Mouse (Mus musculus) midbrain, embryonic 14.5 days (tissue): ENCODE measurements around the gene Txlng. TPM values are rescaled to one million over a fixed set of nuclear protein-coding genes. Genes with fewer than 3 reads are reported as not detected.
"Not testable (repeated sequence)": the region's sequence is repeated elsewhere in the genome, so short reads cannot be mapped to it uniquely, and the experiment has no call there.

Experiments
- ATAC-seq: fragments of 200-750 bp; cut with Nextera tagmentation; 2 replicates; pipeline ENCODE4 v1.8.0; 2017; ENCODE audit warnings: moderate number of reproducible peaks, moderate library complexity; ENCODE audit not compliant: low FRiP score, low TSS enrichment
- DNase-seq: peaks from one replicate; pipeline ENCODE4 v3.0.0-alpha.2; 2015
- H3K27ac ChIP-seq: fragments of 300-500 bp; sonication (generic); replicated peaks from 2 replicates; pipeline ENCODE4 v1.5.1; 2014; ENCODE audit warnings: mild to moderate bottlenecking, low read depth, low read length, moderate library complexity
- H3K27me3 ChIP-seq: fragments of 300-500 bp; sonication (generic); 2 replicates; pipeline ENCODE4 v1.6.1; 2014; ENCODE audit warnings: low read length, control low read depth, mixed read lengths; ENCODE audit not compliant: control insufficient read depth, insufficient read depth
- H3K36me3 ChIP-seq: fragments of 300-500 bp; sonication (generic); 2 replicates; pipeline ENCODE4 v1.6.1; 2014; ENCODE audit warnings: low read length, control low read depth; ENCODE audit not compliant: control insufficient read depth, insufficient read depth
- H3K4me1 ChIP-seq: fragments of 300-500 bp; sonication (generic); 2 replicates; pipeline ENCODE4 v1.6.1; 2014; ENCODE audit warnings: mild to moderate bottlenecking, antibody characterized with exemption, low read length, control low read depth; ENCODE audit not compliant: control insufficient read depth, insufficient read depth
- H3K4me2 ChIP-seq: fragments of 300-500 bp; sonication (generic); 2 replicates; pipeline ENCODE4 v1.6.1; 2014; ENCODE audit warnings: mild to moderate bottlenecking, low read length, moderate library complexity
- H3K4me3 ChIP-seq: fragments of 300-500 bp; sonication (generic); replicated peaks from 2 replicates; pipeline ENCODE4 v1.5.1; 2014; ENCODE audit warnings: low read depth, low read length
- H3K9ac ChIP-seq: fragments of 300-500 bp; sonication (generic); replicated peaks from 2 replicates; pipeline ENCODE4 v1.6.1; 2014; ENCODE audit warnings: mild to moderate bottlenecking, low read length, moderate library complexity
- H3K9me3 ChIP-seq: fragments of 300-500 bp; sonication (generic); 2 replicates; pipeline ENCODE4 v1.6.1; 2016; ENCODE audit warnings: low read length, control low read depth, mixed read lengths; ENCODE audit not compliant: control insufficient read depth
- WGBS: fragments of 180-500 bp; shearing (Covaris S2); extraction: QIAGEN DNeasy Blood & Tissue Kit; methylation state at CpG from one replicate; pipeline ENCODE4 v1.1.7; 2014; 5-methylcytosine and 5-hydroxymethylcytosine counted together
- polyA plus RNA-seq: library from polyadenylated mRNA; unstranded; fragments of >200 nt; fragmentation: Nextera tagmentation; extraction: Ambion mirVana; gene quantifications from 2 replicates; pipeline ENCODE4 v1.2.1, GENCODE M21; 2014

Gene Txlng
- polyA plus RNA-seq, 1 experiment from 2014 or later, result 15.0 TPM

DNA sequence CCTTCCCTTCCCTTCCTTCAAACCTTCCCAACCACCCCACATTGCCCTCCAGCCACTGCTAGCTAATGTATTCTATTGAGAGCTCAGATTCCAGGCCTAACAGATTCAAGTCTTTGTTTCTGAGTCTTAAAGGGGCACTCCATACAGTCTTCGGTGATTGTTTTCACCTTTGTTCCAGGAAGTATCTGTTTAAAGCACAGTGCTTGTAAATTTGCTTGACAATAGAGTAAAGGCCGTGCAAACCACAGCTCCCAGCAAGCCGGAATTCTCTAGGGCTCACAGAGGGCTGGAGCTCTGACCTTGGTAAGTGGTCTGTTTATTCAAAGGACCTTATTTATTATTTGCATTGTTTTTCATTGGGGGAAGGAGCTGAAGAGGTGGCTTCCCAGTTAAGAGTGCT lies 2.8 kb upstream of the Txlng start:
- Histone ChIP-seq H3K4me1 (no peaks in the 10 kb centered on the region), H3K9ac (no peak overlapping the region), H3K4me2 (no peak overlapping the region), H3K9me3 (no peaks in the 10 kb centered on the region), H3K36me3 (no peaks in the 10 kb centered on the region), H3K27me3 (no peaks in the 10 kb centered on the region), H3K27ac (no peak overlapping the region), H3K4me3 (no peak overlapping the region)
- DNase-seq (peak; percentile 8), ATAC-seq (no peak)
- 33% methylated on average over 3 of the region's 3 CpGs for WGBS

DNA sequence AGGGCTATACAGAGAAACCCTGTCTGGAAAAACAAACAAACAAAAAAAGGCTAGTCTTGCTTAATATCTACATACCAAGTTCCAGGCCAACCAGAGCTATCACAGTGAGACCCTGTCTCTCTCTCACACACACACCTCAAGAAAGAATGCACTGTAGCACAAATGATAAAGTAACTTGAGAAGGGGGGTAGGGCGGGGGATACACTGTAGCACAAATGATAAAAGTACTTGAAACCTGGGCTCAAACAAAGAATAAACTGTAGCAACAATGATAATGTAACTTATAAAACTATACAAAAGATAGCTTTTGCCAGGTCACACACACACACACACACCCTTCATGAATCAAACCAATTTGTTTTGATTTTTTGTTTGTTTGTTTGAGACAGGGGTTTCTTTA lies 2.3 kb upstream of the Txlng start:
- Histone ChIP-seq H3K4me1 (no peaks in the 10 kb centered on the region), H3K27ac (no peak overlapping the region), H3K9ac (no peak overlapping the region), H3K4me2 (no peak overlapping the region), H3K4me3 (no peak overlapping the region), H3K36me3 (no peaks in the 10 kb centered on the region), H3K9me3 (no peaks in the 10 kb centered on the region), H3K27me3 (no peaks in the 10 kb centered on the region)
- 48% methylated on average over 1 of the region's 1 CpGs for WGBS
- ATAC-seq, result no peak
- no peak for DNase-seq

DNA sequence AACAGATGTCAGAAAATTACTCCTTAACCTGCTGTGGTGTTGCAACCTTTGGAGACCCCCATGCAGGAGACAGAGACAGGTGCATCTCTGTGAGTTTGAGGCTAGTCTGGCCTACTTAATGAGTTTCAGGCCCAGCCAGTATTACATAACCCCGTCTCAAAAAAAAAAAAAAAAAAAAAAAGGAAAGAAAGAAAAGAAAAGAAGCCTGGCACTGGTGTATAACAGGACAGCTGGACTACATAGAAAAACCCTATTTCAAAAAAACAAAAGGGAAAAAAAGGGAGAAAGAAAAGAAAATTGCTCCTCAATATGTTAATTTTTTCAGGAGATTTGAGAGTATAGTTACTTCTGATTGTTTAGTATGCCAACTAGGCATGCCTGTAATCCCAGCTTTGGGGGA lies 1.8 kb upstream of the Txlng start:
- no peak overlapping the region for H3K27ac ChIP-seq
- H3K27me3 ChIP-seq, result no peaks in the 10 kb centered on the region
- no peak overlapping the region for H3K4me3 ChIP-seq
- 13% methylated on average over 1 of the region's 1 CpGs for WGBS
- no peak for DNase-seq
- no peak for ATAC-seq
- H3K9me3 ChIP-seq, result no peaks in the 10 kb centered on the region
- H3K4me1 ChIP-seq, result no peaks in the 10 kb centered on the region
- no peaks in the 10 kb centered on the region for H3K36me3 ChIP-seq
- no peak overlapping the region for H3K4me2 ChIP-seq
- H3K9ac ChIP-seq, result no peak overlapping the region

DNA sequence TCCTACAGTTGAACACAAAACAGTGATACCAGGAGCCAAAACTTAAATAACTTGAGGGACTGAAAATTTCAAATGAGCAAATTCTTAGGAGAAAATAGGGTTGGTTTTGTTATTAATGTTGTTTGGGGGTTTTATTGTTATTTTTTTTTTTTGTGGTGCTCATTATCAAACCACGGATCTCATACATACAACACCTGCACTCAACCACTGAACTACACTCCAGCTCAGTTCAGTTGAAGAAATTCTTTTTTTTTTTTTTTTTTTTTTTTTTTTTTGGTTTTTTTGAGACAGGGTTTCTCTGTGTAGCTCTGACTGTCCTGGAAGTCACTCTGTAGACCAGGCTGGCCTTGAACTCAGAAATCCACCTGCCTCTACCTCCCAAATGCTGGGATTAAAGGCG lies 1.1 kb upstream of the Txlng start:
- DNase-seq, ATAC-seq, H3K9me3 ChIP-seq, H3K9ac ChIP-seq, H3K4me1 ChIP-seq, H3K27me3 ChIP-seq, H3K4me3 ChIP-seq, H3K4me2 ChIP-seq, H3K27ac ChIP-seq, H3K36me3 ChIP-seq: not testable (repeated sequence)
- 70% methylated on average over 2 of the region's 2 CpGs for WGBS

DNA sequence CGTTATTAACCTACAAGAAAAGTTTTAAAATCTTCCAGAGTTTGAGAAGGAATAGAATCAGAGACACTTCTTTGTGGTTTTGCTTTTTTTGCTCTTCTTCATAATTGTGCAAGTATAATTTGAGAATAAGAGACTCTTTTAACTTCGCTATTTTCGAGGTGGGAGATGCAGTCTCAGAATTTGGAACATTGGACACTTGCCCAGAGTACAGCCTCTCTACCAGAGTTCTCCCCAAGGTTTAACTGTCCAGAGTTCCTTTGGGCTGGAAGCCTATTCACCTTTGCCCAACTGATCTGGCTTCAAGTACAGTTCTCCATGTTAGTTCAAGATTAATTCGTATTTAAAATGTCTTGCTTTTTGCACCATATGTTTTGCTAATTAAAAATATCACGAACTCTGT lies 487 bp upstream of the Txlng start:
- no peak for ATAC-seq
- no peak for DNase-seq
- 44% methylated on average over 5 of the region's 5 CpGs for WGBS

DNA sequence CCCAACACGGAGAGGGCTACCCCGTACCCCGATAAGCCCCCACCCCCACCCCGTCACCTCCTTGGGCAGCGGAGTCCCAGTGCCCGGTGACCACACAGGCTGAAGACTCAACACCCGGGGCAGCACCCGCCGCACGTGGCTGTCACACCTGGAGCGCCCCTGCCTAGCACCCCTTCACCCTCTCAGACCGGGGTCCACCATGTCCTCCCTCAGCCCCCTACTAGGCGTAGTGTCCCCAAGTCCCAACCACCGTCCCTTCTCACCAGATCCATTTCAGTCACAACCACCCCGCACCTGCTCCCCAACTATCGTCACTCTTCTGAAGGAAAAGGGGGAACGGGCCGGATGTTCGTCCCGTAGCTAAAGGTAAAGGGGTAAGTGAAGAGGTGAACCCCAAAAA lies 471 bp downstream of the Txlng start:
- Histone ChIP-seq H3K36me3 (no peaks in the 10 kb centered on the region), H3K4me3 (peak overlapping the region; percentile 49), H3K27ac (no peak overlapping the region; the same call in 1 of the 2 replicates), H3K9ac (peak overlapping the region; percentile 57), H3K9me3 (no peaks in the 10 kb centered on the region), H3K4me2 (peak overlapping the region; percentile 72), H3K27me3 (no peaks in the 10 kb centered on the region), H3K4me1 (no peaks in the 10 kb centered on the region)
- ATAC-seq (peak; percentile 43; the same call in 1 of the 2 replicates), DNase-seq (peak; percentile 3)
- WGBS, result 44% methylated on average over 14 of the region's 20 CpGs

More for the DNA sequence above, 487 bp upstream of the Txlng start:
- Histone ChIP-seq H3K4me2 (peak overlapping the region; percentile 40), H3K4me1 (no peaks in the 10 kb centered on the region), H3K9ac (no peak overlapping the region), H3K36me3 (no peaks in the 10 kb centered on the region), H3K4me3 (peak overlapping the region; percentile 49), H3K27me3 (no peaks in the 10 kb centered on the region), H3K9me3 (no peaks in the 10 kb centered on the region), H3K27ac (no peak overlapping the region)

DNA sequence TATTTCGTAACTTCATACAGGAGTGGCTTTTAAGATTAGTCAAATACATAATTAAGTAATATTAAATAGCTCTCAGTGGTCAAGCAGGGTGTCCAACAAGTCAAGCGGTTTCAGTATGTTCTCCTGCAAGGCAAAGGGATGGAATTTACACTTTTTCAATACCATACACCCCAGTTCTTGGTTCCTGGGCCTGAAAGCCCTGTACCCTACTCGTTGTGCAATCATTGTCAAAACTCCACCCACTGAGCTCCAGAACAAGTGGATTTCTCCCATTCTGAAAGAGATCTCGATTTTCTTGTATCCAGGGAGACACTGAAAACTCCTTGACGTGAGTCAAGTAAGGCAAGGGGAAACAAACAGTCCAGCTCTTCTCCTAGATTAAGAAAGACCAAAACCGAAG lies 1.2 kb downstream of the Txlng start:
- Histone ChIP-seq H3K9me3 (no peaks in the 10 kb centered on the region), H3K27me3 (no peaks in the 10 kb centered on the region), H3K4me2 (peak overlapping the region; percentile 72), H3K36me3 (no peaks in the 10 kb centered on the region), H3K27ac (no peak overlapping the region), H3K4me3 (peak overlapping the region; percentile 49), H3K9ac (peak overlapping the region; percentile 57; the same call in 1 of the 2 replicates), H3K4me1 (no peaks in the 10 kb centered on the region)
- ATAC-seq (no peak), DNase-seq (no peak)
- 43% methylated on average over 6 of the region's 6 CpGs for WGBS

DNA sequence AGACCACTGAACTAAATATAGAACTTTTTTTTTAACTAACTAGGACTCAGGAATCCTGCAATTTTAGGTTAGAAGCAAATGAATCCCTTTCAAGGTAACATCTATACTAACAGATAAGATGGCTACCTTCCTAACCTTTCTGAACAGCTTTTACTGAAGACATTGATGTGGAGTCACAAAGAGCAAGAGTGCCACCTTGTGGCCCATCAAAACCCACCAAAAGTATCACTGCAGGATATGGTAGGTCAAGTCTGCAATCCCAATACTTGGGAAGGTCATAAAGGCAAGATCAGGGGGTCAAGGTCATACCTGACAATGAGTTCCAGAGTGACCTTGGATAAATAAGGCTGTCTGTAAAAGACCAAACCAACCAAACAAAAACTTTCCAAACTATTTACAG lies 28.9 kb downstream of the Txlng start:
- H3K4me2 ChIP-seq, result no peak overlapping the region
- H3K9ac ChIP-seq, result no peak overlapping the region
- no peak overlapping the region for H3K27ac ChIP-seq
- H3K4me3 ChIP-seq, result no peak overlapping the region
- H3K36me3 ChIP-seq, result 0 out of 2 replicates have a peak, but pooled peaks cover 3% of the 10 kb centered on the region
- H3K4me1 ChIP-seq, result no peaks in the 10 kb centered on the region
- ATAC-seq, result no peak
- no peaks in the 10 kb centered on the region for H3K27me3 ChIP-seq
- H3K9me3 ChIP-seq, result no peaks in the 10 kb centered on the region
- peak; percentile 76 for DNase-seq

DNA sequence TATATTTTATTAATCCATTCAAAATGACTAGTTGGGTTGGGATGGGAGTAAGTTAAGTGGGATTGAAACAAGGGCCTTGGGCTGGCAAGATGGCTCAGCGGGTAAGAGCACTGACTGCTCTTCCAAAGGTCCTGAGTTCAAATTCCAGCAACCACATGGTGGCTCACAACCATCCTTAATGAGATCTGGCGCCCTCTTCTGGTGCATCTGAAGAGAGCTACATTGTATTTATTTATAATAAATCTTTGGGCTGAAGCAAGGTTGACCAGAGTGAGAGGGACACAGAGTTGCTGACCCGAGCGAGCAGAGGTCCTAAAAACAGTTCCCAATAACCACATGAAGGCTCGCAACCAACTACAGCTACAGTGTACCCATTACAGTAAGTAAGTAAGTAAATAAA lies 37.9 kb downstream of the Txlng start:
- not testable (repeated sequence) for H3K27ac ChIP-seq, H3K36me3 ChIP-seq, H3K9me3 ChIP-seq, H3K27me3 ChIP-seq, H3K4me1 ChIP-seq, H3K9ac ChIP-seq, H3K4me3 ChIP-seq, H3K4me2 ChIP-seq, ATAC-seq, DNase-seq
- 84% methylated on average over 5 of the region's 5 CpGs for WGBS
